Mouse (Mus musculus) hindbrain, embryonic 15.5 days (tissue): Measurements from ENCODE around the gene Ccdc43. TPM values are rescaled to one million over a fixed set of nuclear protein-coding genes. Genes with fewer than 3 reads are reported as not detected.
"Not testable (repeated sequence)": the region's sequence is repeated elsewhere in the genome, so short reads cannot be mapped to it uniquely, and the experiment has no call there.

ENCODE experiments used
- ATAC-seq: fragments of 200-750 bp; cut with Nextera tagmentation; 2 replicates; pipeline ENCODE4 v1.8.0; 2017; ENCODE audit warnings: low read depth, moderate number of reproducible peaks, moderate TSS enrichment; ENCODE audit not compliant: low FRiP score
- H3K27ac ChIP-seq: fragments of 300-500 bp; sonication (generic); replicated peaks from 2 replicates; pipeline ENCODE4 v1.5.1; 2015; ENCODE audit warnings: mild to moderate bottlenecking, inconsistent platforms
- H3K27me3 ChIP-seq: fragments of 300-500 bp; sonication (generic); 2 replicates; pipeline ENCODE4 v1.6.1; 2015; ENCODE audit warnings: control low read depth, inconsistent platforms
- H3K36me3 ChIP-seq: fragments of 300-500 bp; sonication (generic); 2 replicates; pipeline ENCODE4 v1.6.1; 2015; ENCODE audit warnings: control low read depth, inconsistent platforms
- H3K4me1 ChIP-seq: fragments of 300-500 bp; sonication (generic); replicated peaks from 2 replicates; pipeline ENCODE4 v1.6.1; 2015; ENCODE audit warnings: control low read depth, inconsistent platforms
- H3K4me2 ChIP-seq: fragments of 300-500 bp; sonication (generic); 2 replicates; pipeline ENCODE4 v1.6.1; 2015; ENCODE audit warnings: moderate library complexity, mild to moderate bottlenecking, inconsistent platforms
- H3K4me3 ChIP-seq: fragments of 300-500 bp; sonication (generic); 2 replicates; pipeline ENCODE4 v1.5.1; 2015; ENCODE audit warnings: mild to moderate bottlenecking, inconsistent platforms
- H3K9ac ChIP-seq: fragments of 300-500 bp; sonication (generic); 2 replicates; pipeline ENCODE4 v1.6.1; 2015; ENCODE audit warnings: inconsistent platforms
- H3K9me3 ChIP-seq: fragments of 300-500 bp; sonication (generic); 2 replicates; pipeline ENCODE4 v1.6.1; 2016; ENCODE audit warnings: control low read depth, inconsistent platforms
- WGBS: fragments of 180-500 bp; shearing (Covaris S2); methylation state at CpG from one replicate; pipeline ENCODE4 v1.1.7; 2015; 5-methylcytosine and 5-hydroxymethylcytosine counted together
- polyA plus RNA-seq: library from polyadenylated mRNA; unstranded; fragments of >200 nt; fragmentation: Nextera tagmentation; extraction: Ambion mirVana; gene quantifications from 2 replicates; pipeline ENCODE4 v1.2.1, GENCODE M21; 2015

Ccdc43 gene
- polyA plus RNA-seq, 1 experiment from 2014 or later, result 34.2 TPM

- ATAC-seq, result no peak
- Histone ChIP-seq H3K36me3 (no peaks in the 10 kb centered on the region), H3K4me3 (no peak overlapping the region), H3K9me3 (no peaks in the 10 kb centered on the region), H3K27ac (no peak overlapping the region), H3K4me2 (no peak overlapping the region), H3K4me1 (no peaks in the 10 kb centered on the region), H3K9ac (no peak overlapping the region), H3K27me3 (no peaks in the 10 kb centered on the region)
- WGBS, result 40% methylated on average over 7 of the region's 7 CpGs
Measured at GRCm38 (mm10) chr11:102728614-102729013, 31.0 kb upstream of the Ccdc43 start.

- Histone ChIP-seq H3K27ac (no peak overlapping the region), H3K4me2 (no peak overlapping the region), H3K27me3 (no peaks in the 10 kb centered on the region), H3K4me3 (no peak overlapping the region), H3K9me3 (no peaks in the 10 kb centered on the region), H3K36me3 (no peaks in the 10 kb centered on the region), H3K9ac (no peak overlapping the region), H3K4me1 (no peaks in the 10 kb centered on the region)
- 36% methylated on average over 3 of the region's 3 CpGs for WGBS
- no peak for ATAC-seq
Measured at GRCm38 (mm10) chr11:102725574-102725973, 28.0 kb upstream of the Ccdc43 start.

- H3K36me3 ChIP-seq, result no peaks in the 10 kb centered on the region
- no peaks in the 10 kb centered on the region for H3K27me3 ChIP-seq
- no peaks in the 10 kb centered on the region for H3K4me1 ChIP-seq
- ATAC-seq, result no peak
- WGBS, result 73% methylated on average over 7 of the region's 7 CpGs
- H3K4me2 ChIP-seq, result no peak overlapping the region
- no peak overlapping the region for H3K27ac ChIP-seq
- no peaks in the 10 kb centered on the region for H3K9me3 ChIP-seq
- H3K4me3 ChIP-seq, result no peak overlapping the region
- no peak overlapping the region for H3K9ac ChIP-seq
Measured at GRCm38 (mm10) chr11:102716135-102716534, 18.6 kb upstream of the Ccdc43 start.

GRCm38 (mm10) chr11:102714578-102714977 lies 17.0 kb upstream of the Ccdc43 start:
- not testable (repeated sequence) for H3K9ac ChIP-seq, ATAC-seq, H3K4me2 ChIP-seq, H3K9me3 ChIP-seq, H3K27me3 ChIP-seq, H3K27ac ChIP-seq, H3K4me3 ChIP-seq, H3K4me1 ChIP-seq, H3K36me3 ChIP-seq
- WGBS, result 87% methylated on average over 2 of the region's 2 CpGs

GRCm38 (mm10) chr11:102712411-102712810 lies 14.8 kb upstream of the Ccdc43 start:
- no peak for ATAC-seq
- WGBS, result 90% methylated on average over 4 of the region's 4 CpGs
- Histone ChIP-seq H3K4me1 (no peaks in the 10 kb centered on the region), H3K4me2 (no peak overlapping the region), H3K27me3 (no peaks in the 10 kb centered on the region), H3K27ac (no peak overlapping the region), H3K36me3 (no peaks in the 10 kb centered on the region), H3K4me3 (no peak overlapping the region), H3K9me3 (no peaks in the 10 kb centered on the region), H3K9ac (no peak overlapping the region)

- H3K9me3 ChIP-seq, H3K27me3 ChIP-seq, H3K4me1 ChIP-seq, H3K36me3 ChIP-seq, H3K9ac ChIP-seq, H3K27ac ChIP-seq, ATAC-seq, H3K4me3 ChIP-seq, H3K4me2 ChIP-seq: not testable (repeated sequence)
- WGBS, result 94% methylated on average over 6 of the region's 6 CpGs
Measured at GRCm38 (mm10) chr11:102702206-102702605, 4.6 kb upstream of the Ccdc43 start.

GRCm38 (mm10) chr11:102698018-102698476 lies 465 bp upstream of the Ccdc43 start:
- peaks cover 11% of the 10 kb centered on the region for H3K36me3 ChIP-seq
- 17% methylated on average over 9 of the region's 9 CpGs for WGBS
- no peaks in the 10 kb centered on the region for H3K27me3 ChIP-seq
- H3K27ac ChIP-seq, result peak overlapping the region; percentile 82
- H3K9me3 ChIP-seq, result no peaks in the 10 kb centered on the region
- H3K4me1 ChIP-seq, result peaks cover 21% of the 10 kb centered on the region
- no peak for ATAC-seq
- peak overlapping the region; percentile 60 for H3K4me3 ChIP-seq
- peak overlapping the region; percentile 78 for H3K4me2 ChIP-seq
- peak overlapping the region; percentile 58 for H3K9ac ChIP-seq

- WGBS, result 98% methylated on average over 7 of the region's 7 CpGs
- no peaks in the 10 kb centered on the region for H3K27me3 ChIP-seq
- no peak overlapping the region for H3K4me2 ChIP-seq
- no peak overlapping the region for H3K4me3 ChIP-seq
- H3K9ac ChIP-seq, result no peak overlapping the region
- peaks cover 21% of the 10 kb centered on the region for H3K4me1 ChIP-seq
- no peaks in the 10 kb centered on the region for H3K9me3 ChIP-seq
- H3K27ac ChIP-seq, result no peak overlapping the region
- peaks cover 15% of the 10 kb centered on the region for H3K36me3 ChIP-seq
- no peak for ATAC-seq
Measured at GRCm38 (mm10) chr11:102695289-102695688, 2.3 kb downstream of the Ccdc43 start.

- 63% methylated on average over 6 of the region's 6 CpGs for WGBS
- ATAC-seq, result no peak
- H3K9me3 ChIP-seq, result no peaks in the 10 kb centered on the region
- H3K27ac ChIP-seq, result no peak overlapping the region
- no peak overlapping the region for H3K9ac ChIP-seq
- H3K4me1 ChIP-seq, result no peaks in the 10 kb centered on the region
- peaks cover 32% of the 10 kb centered on the region for H3K36me3 ChIP-seq
- H3K4me2 ChIP-seq, result no peak overlapping the region
- no peak overlapping the region for H3K4me3 ChIP-seq
- H3K27me3 ChIP-seq, result no peaks in the 10 kb centered on the region
Measured at GRCm38 (mm10) chr11:102690162-102690561, 7.4 kb downstream of the Ccdc43 start.

GRCm38 (mm10) chr11:102665637-102666435 lies 31.7 kb downstream of the Ccdc43 start:
- Histone ChIP-seq H3K27me3 (peaks cover 22% of the 10 kb centered on the region), H3K9ac (no peak overlapping the region), H3K27ac (no peak overlapping the region), H3K9me3 (no peaks in the 10 kb centered on the region), H3K4me3 (peak overlapping the region; percentile 4), H3K36me3 (no peaks in the 10 kb centered on the region), H3K4me2 (peak overlapping the region; percentile 29), H3K4me1 (no peaks in the 10 kb centered on the region)
- ATAC-seq, result no peak
- WGBS, result 45% methylated on average over 74 of the region's 84 CpGs

- no peak for ATAC-seq
- H3K36me3 ChIP-seq, result no peaks in the 10 kb centered on the region
- peak overlapping the region; percentile 29 for H3K4me2 ChIP-seq
- no peak overlapping the region for H3K27ac ChIP-seq
- peaks cover 22% of the 10 kb centered on the region for H3K27me3 ChIP-seq
- 51% methylated on average over 33 of the region's 33 CpGs for WGBS
- no peaks in the 10 kb centered on the region for H3K9me3 ChIP-seq
- H3K4me1 ChIP-seq, result no peaks in the 10 kb centered on the region
- H3K4me3 ChIP-seq, result peak overlapping the region; percentile 4; the same call in 1 of the 2 replicates
- H3K9ac ChIP-seq, result no peak overlapping the region
Measured at GRCm38 (mm10) chr11:102665151-102665550, 32.4 kb downstream of the Ccdc43 start.

GRCm38 (mm10) chr11:102663416-102663815 lies 34.2 kb downstream of the Ccdc43 start, which contains the start of gene Meioc:
Meioc (plus strand) TSS chr11:102663716.
- H3K4me3 ChIP-seq, result no peak within 1 kb of the TSS
- H3K36me3 ChIP-seq, result no peaks in the 10 kb centered on the region
- H3K27ac ChIP-seq, result no peak within 1 kb of the TSS
- no peak for ATAC-seq
- no peak within 1 kb of the TSS for H3K4me2 ChIP-seq
- H3K9me3 ChIP-seq, result no peaks in the 10 kb centered on the region
- WGBS, result 75% methylated on average over 3 of the region's 3 CpGs
- no peak within 1 kb of the TSS for H3K9ac ChIP-seq
- no peaks in the 10 kb centered on the region for H3K4me1 ChIP-seq
- peaks cover 22% of the 10 kb centered on the region for H3K27me3 ChIP-seq
